Mouse (Mus musculus) ES-E14 (cell line): ENCODE data around the gene Fam216a. TPM values are rescaled to one million over a fixed set of nuclear protein-coding genes. Genes with fewer than 3 reads are reported as not detected.
"Not testable (repeated sequence)": the region's sequence is repeated elsewhere in the genome, so short reads cannot be mapped to it uniquely, and the experiment has no call there.

Source experiments
- DNase-seq: peaks from one replicate; pipeline ENCODE4 v3.0.0-alpha.2; 2013; ENCODE audit warnings: low read depth, low spot score
- H3K27ac ChIP-seq: 2 replicates; pipeline ENCODE4 v1.5.1; 2012; ENCODE audit warnings: low read depth, mild to moderate bottlenecking, low read length, moderate library complexity, mixed read lengths; ENCODE audit not compliant: poor library complexity, insufficient read depth, severe bottlenecking
- H3K36me3 ChIP-seq: 2 replicates; pipeline ENCODE4 v1.6.1; 2012; ENCODE audit warnings: mild to moderate bottlenecking, low read length, moderate library complexity, mixed read lengths; ENCODE audit not compliant: control insufficient read depth, poor library complexity, insufficient read depth, severe bottlenecking
- H3K4me1 ChIP-seq, 2 experiments: fragments of 150-350 bp in 1 of 2; sonication (generic) in 1 of 2; 2 replicates each; pipeline ENCODE4 v1.6.1; 2012; ENCODE audit warnings: low read length in 2 of 2, mild to moderate bottlenecking in 1 of 2, mixed read lengths in 1 of 2; ENCODE audit not compliant: control insufficient read depth in 2 of 2, insufficient read depth in 2 of 2, poor library complexity in 1 of 2
- H3K4me3 ChIP-seq, 2 experiments: fragments of 150-350 bp in 1 of 2; sonication (generic) in 1 of 2; 2 replicates each; pipeline ENCODE4 v1.5.1; 2012; ENCODE audit warnings: low read length in 2 of 2, low read depth in 1 of 2, mild to moderate bottlenecking in 1 of 2, mixed read lengths in 1 of 2; ENCODE audit not compliant: insufficient read depth in 1 of 2, poor library complexity in 1 of 2, severe bottlenecking in 1 of 2
- H3K9ac ChIP-seq: 2 replicates; pipeline ENCODE4 v1.6.1; 2012; ENCODE audit warnings: low read depth, mild to moderate bottlenecking, low read length, mixed read lengths; ENCODE audit not compliant: poor library complexity, insufficient read depth, severe bottlenecking
- H3K9me3 ChIP-seq: fragments of 150-350 bp; sonication (generic); 2 replicates; pipeline ENCODE4 v1.6.1; 2012; ENCODE audit warnings: low read depth, mild to moderate bottlenecking, low read length; ENCODE audit not compliant: control insufficient read depth, insufficient read depth
- CHD2 ChIP-seq: IDR thresholded peaks from 2 replicates; pipeline ENCODE4 v1.6.1; 2014; ENCODE audit warnings: mild to moderate bottlenecking, low read depth, low read length, inconsistent platforms
- HCFC1 ChIP-seq: IDR thresholded peaks from 2 replicates; pipeline ENCODE4 v1.6.1; 2012; ENCODE audit warnings: low read length, inconsistent platforms, borderline replicate concordance; ENCODE audit not compliant: insufficient read depth
- MAFK ChIP-seq: IDR thresholded peaks from 2 replicates; pipeline ENCODE4 v1.6.1; 2014; ENCODE audit warnings: mild to moderate bottlenecking, low read depth, low read length, inconsistent platforms; ENCODE audit not compliant: insufficient read depth
- ZC3H11A ChIP-seq: IDR thresholded peaks from 2 replicates; pipeline ENCODE4 v1.6.1; 2012; ENCODE audit warnings: low read depth, mild to moderate bottlenecking, inconsistent platforms, low read length, borderline replicate concordance
- ZNF384 ChIP-seq: IDR thresholded peaks from 2 replicates; pipeline ENCODE4 v1.6.1; 2012; ENCODE audit warnings: low read depth, low read length, inconsistent platforms
- in situ Hi-C, 2 experiments: fragments of 600-800 bp; cut with MboI; formaldehyde crosslinking; loops; one replicate each; pipeline ENCODE4 v1.15.1; 2025; ENCODE audit warnings: low sequenced_read_pairs in 2 of 2, inconsistent platforms in 1 of 2; ENCODE audit not compliant: unreplicated experiment in 2 of 2
- total RNA-seq: library from RNA; depleted of rRNA; stranded (reverse); fragments of 300-350 nt; gene quantifications from 2 replicates; pipeline ENCODE4 v1.2.3, GENCODE M21; 2012; rRNA removed

Fam216a gene
- 20.0 and 32.7 TPM in 2 replicates for total RNA-seq

GRCm38 (mm10) chr5:122372192-122372769 is at the start of gene Fam216a:
Fam216a (minus strand) TSS chr5:122372364.
- in situ Hi-C loops, result no loop called here
- H3K36me3 ChIP-seq, result peaks cover 13% of the 10 kb centered on the region

GRCm38 (mm10) chr5:122421271-122422068 is 49.3 kb upstream of the Fam216a start, which contains the start of gene Anapc7:
Anapc7 (plus strand) TSS chr5:122421693.
- DNase-seq, result peak; percentile 20
- TF ChIP-seq ZC3H11A, result no peak
- TF ChIP-seq ZNF384, result no peak
- TF ChIP-seq HCFC1, result no peak
- TF ChIP-seq MAFK, result no peak
- no peak for TF ChIP-seq CHD2

More at GRCm38 (mm10) chr5:122372192-122372769, at the start of gene Fam216a:
- Histone ChIP-seq H3K9ac (peak within 1 kb of the TSS; percentile 85), H3K27ac (peak within 1 kb of the TSS; percentile 68), H3K4me1 (peaks cover 5 to 8% of the 10 kb centered on the region in 2 experiments; a peak in 3 of 4 replicates), H3K9me3 (no peaks in the 10 kb centered on the region), H3K4me3 (peak within 1 kb of the TSS; percentile 78 to 83)
- peak; percentile 100 for DNase-seq
- TF ChIP-seq CHD2 (peak; percentile 55; the same call in 1 of the 2 replicates), ZC3H11A (no peak), ZNF384 (peak; percentile 71; the same call in 1 of the 2 replicates), MAFK (no peak), HCFC1 (peak; percentile 74; the same call in 1 of the 2 replicates)

GRCm38 (mm10) chr5:122420676-122421075 is 48.5 kb upstream of the Fam216a start:
- DNase-seq, H3K27ac ChIP-seq, H3K9ac ChIP-seq, H3K4me1 ChIP-seq, H3K36me3 ChIP-seq, in situ Hi-C loops, H3K9me3 ChIP-seq, H3K4me3 ChIP-seq: not testable (repeated sequence)

More at GRCm38 (mm10) chr5:122421271-122422068, 49.3 kb upstream of the Fam216a start, which contains the start of gene Anapc7:
- H3K36me3 ChIP-seq, result peaks cover 3% of the 10 kb centered on the region; the same call in 1 of the 2 replicates
- in situ Hi-C loops, result no loop called here
- H3K9ac ChIP-seq, result peak within 1 kb of the TSS; percentile 95
- H3K4me3 ChIP-seq, result peak within 1 kb of the TSS; percentile 75 to 91
- no peaks in the 10 kb centered on the region for H3K9me3 ChIP-seq
- peaks cover 0 to 5% of the 10 kb centered on the region in 2 experiments; a peak in 1 of 4 replicates for H3K4me1 ChIP-seq
- peak within 1 kb of the TSS; percentile 74; the same call in 1 of the 2 replicates for H3K27ac ChIP-seq

- Histone ChIP-seq H3K9ac (no peak overlapping the region), H3K9me3 (no peaks in the 10 kb centered on the region), H3K4me1 (0 out of 4 replicates have a peak, but pooled peaks cover 0 to 2% of the 10 kb centered on the region in 2 experiments), H3K27ac (no peak overlapping the region), H3K4me3 (no peak overlapping the region), H3K36me3 (no peaks in the 10 kb centered on the region)
- DNase-seq, result no peak
- in situ Hi-C loops, result no loop called here
- TF ChIP-seq ZNF384 (no peak), MAFK (no peak), HCFC1 (no peak), ZC3H11A (no peak), CHD2 (no peak)
Observed at GRCm38 (mm10) chr5:122415465-122415864, 43.3 kb upstream of the Fam216a start.
